Mouse (Mus musculus): ENCODE results near the gene Alx1. TPM values are rescaled to one million over a fixed set of nuclear protein-coding genes. Genes with fewer than 3 reads are reported as not detected.

Gene Alx1
- total RNA-seq (2014; rRNA removed) (not detected in 2 replicates), polyA plus RNA-seq (2012; rRNA removed) (not detected in 2 replicates)

GRCm38 (mm10) chr10:103029730-103030490 is at the start of gene Alx1:
Gene Alx1 (minus strand): TSS chr10:103030215.
- no peak within 1 kb of the TSS for H3K9ac ChIP-seq (ENCODE audit: low read depth, low read length)
- TF ChIP-seq CTCF (IDR thresholded peaks at IDR 0.05; ENCODE audit: low read depth, low read length) (no peak), POLR2A (IDR thresholded peaks at IDR 0.05; ENCODE audit: extremely low read depth, insufficient read depth, low read length) (no peak)
- no peaks in the 10 kb centered on the region for H3K79me2 ChIP-seq (ENCODE audit: control insufficient read depth, insufficient read depth, low read length)
- H3K36me3 ChIP-seq (ENCODE audit: control insufficient read depth, insufficient read depth, low read length): no peaks in the 10 kb centered on the region
- H3K4me3 ChIP-seq (ENCODE audit: insufficient read depth, low read depth, low read length): no peak within 1 kb of the TSS
- peaks cover 31% of the 10 kb centered on the region for H3K27me3 ChIP-seq (ENCODE audit: control insufficient read depth, insufficient read depth, low read length)
- no peak for DNase-seq (ENCODE audit: extremely low read depth, low read depth, low spot score)
- peaks cover 2% of the 10 kb centered on the region; the same call in 1 of the 2 replicates for H3K4me1 ChIP-seq (ENCODE audit: control insufficient read depth, insufficient read depth, low read length)
- H3K27ac ChIP-seq (replicated peaks; ENCODE audit: insufficient read depth, low read depth, low read length): no peak within 1 kb of the TSS
- WGBS: 5% methylated on average over 32 of the region's 32 CpGs

- 87% methylated on average over 2 of the region's 2 CpGs for WGBS
- DNase-seq (ENCODE audit: extremely low read depth, low read depth, low spot score): no peak
- no peak overlapping the region for H3K27ac ChIP-seq (replicated peaks; ENCODE audit: insufficient read depth, low read depth, low read length)
These were observed 19.6 kb upstream of the Alx1 start for GRCm38 (mm10) chr10:103049593-103049992.

GRCm38 (mm10) chr10:103046623-103047022 is 16.6 kb upstream of the Alx1 start:
- no peak for TF ChIP-seq CTCF (IDR thresholded peaks at IDR 0.05; ENCODE audit: low read depth, low read length)
- Histone ChIP-seq H3K36me3 (ENCODE audit: control insufficient read depth, insufficient read depth, low read length) (no peaks in the 10 kb centered on the region), H3K27ac (replicated peaks; ENCODE audit: insufficient read depth, low read depth, low read length) (no peak overlapping the region), H3K9ac (ENCODE audit: low read depth, low read length) (no peak overlapping the region), H3K79me2 (ENCODE audit: control insufficient read depth, insufficient read depth, low read length) (no peaks in the 10 kb centered on the region), H3K27me3 (ENCODE audit: control insufficient read depth, insufficient read depth, low read length) (no peaks in the 10 kb centered on the region), H3K4me1 (ENCODE audit: control insufficient read depth, insufficient read depth, low read length) (no peaks in the 10 kb centered on the region), H3K4me3 (ENCODE audit: insufficient read depth, low read depth, low read length) (no peak overlapping the region)
- no peak for DNase-seq (ENCODE audit: extremely low read depth, low read depth, low spot score)
- 66% methylated on average over 3 of the region's 3 CpGs for WGBS

More at GRCm38 (mm10) chr10:103049593-103049992, 19.6 kb upstream of the Alx1 start:
- no peaks in the 10 kb centered on the region for H3K4me1 ChIP-seq (ENCODE audit: control insufficient read depth, insufficient read depth, low read length)
- H3K36me3 ChIP-seq (ENCODE audit: control insufficient read depth, insufficient read depth, low read length): no peaks in the 10 kb centered on the region
- H3K4me3 ChIP-seq (ENCODE audit: insufficient read depth, low read depth, low read length): no peak overlapping the region
- no peak overlapping the region for H3K9ac ChIP-seq (ENCODE audit: low read depth, low read length)
- no peaks in the 10 kb centered on the region for H3K79me2 ChIP-seq (ENCODE audit: control insufficient read depth, insufficient read depth, low read length)
- no peak for TF ChIP-seq POLR2A (IDR thresholded peaks at IDR 0.05; ENCODE audit: extremely low read depth, insufficient read depth, low read length)
- no peak for TF ChIP-seq CTCF (IDR thresholded peaks at IDR 0.05; ENCODE audit: low read depth, low read length)
- H3K27me3 ChIP-seq (ENCODE audit: control insufficient read depth, insufficient read depth, low read length): no peaks in the 10 kb centered on the region

GRCm38 (mm10) chr10:103045019-103045418 is 15.0 kb upstream of the Alx1 start:
- Histone ChIP-seq H3K4me3 (ENCODE audit: insufficient read depth, low read depth, low read length) (no peak overlapping the region), H3K36me3 (ENCODE audit: control insufficient read depth, insufficient read depth, low read length) (no peaks in the 10 kb centered on the region), H3K4me1 (ENCODE audit: control insufficient read depth, insufficient read depth, low read length) (no peaks in the 10 kb centered on the region), H3K9ac (ENCODE audit: low read depth, low read length) (no peak overlapping the region), H3K27ac (replicated peaks; ENCODE audit: insufficient read depth, low read depth, low read length) (no peak overlapping the region), H3K27me3 (ENCODE audit: control insufficient read depth, insufficient read depth, low read length) (no peaks in the 10 kb centered on the region), H3K79me2 (ENCODE audit: control insufficient read depth, insufficient read depth, low read length) (no peaks in the 10 kb centered on the region)
- TF ChIP-seq POLR2A (IDR thresholded peaks at IDR 0.05; ENCODE audit: extremely low read depth, insufficient read depth, low read length) (no peak), CTCF (IDR thresholded peaks at IDR 0.05; ENCODE audit: low read depth, low read length) (no peak)
- no peak for DNase-seq (ENCODE audit: extremely low read depth, low read depth, low spot score)
- WGBS: 29% methylated on average over 2 of the region's 2 CpGs

- no peak overlapping the region for H3K4me3 ChIP-seq (ENCODE audit: insufficient read depth, low read depth, low read length)
- peaks cover 12% of the 10 kb centered on the region for H3K27me3 ChIP-seq (ENCODE audit: control insufficient read depth, insufficient read depth, low read length)
- H3K36me3 ChIP-seq (ENCODE audit: control insufficient read depth, insufficient read depth, low read length): no peaks in the 10 kb centered on the region
- H3K27ac ChIP-seq (replicated peaks; ENCODE audit: insufficient read depth, low read depth, low read length): no peak overlapping the region
- DNase-seq (ENCODE audit: extremely low read depth, low read depth, low spot score): peak; percentile 51
- H3K4me1 ChIP-seq (ENCODE audit: control insufficient read depth, insufficient read depth, low read length): peaks cover 4% of the 10 kb centered on the region; the same call in 1 of the 2 replicates
- H3K9ac ChIP-seq (ENCODE audit: low read depth, low read length): no peak overlapping the region
- WGBS: 3% methylated on average over 14 of the region's 14 CpGs
- no peaks in the 10 kb centered on the region for H3K79me2 ChIP-seq (ENCODE audit: control insufficient read depth, insufficient read depth, low read length)
- no peak for TF ChIP-seq POLR2A (IDR thresholded peaks at IDR 0.05; ENCODE audit: extremely low read depth, insufficient read depth, low read length)
- TF ChIP-seq CTCF (IDR thresholded peaks at IDR 0.05; ENCODE audit: low read depth, low read length): no peak
These were observed 5.1 kb upstream of the Alx1 start for GRCm38 (mm10) chr10:103035002-103035640.

GRCm38 (mm10) chr10:103030931-103031330 is 916 bp upstream of the Alx1 start:
- Histone ChIP-seq H3K4me1 (ENCODE audit: control insufficient read depth, insufficient read depth, low read length) (peaks cover 4% of the 10 kb centered on the region; the same call in 1 of the 2 replicates), H3K36me3 (ENCODE audit: control insufficient read depth, insufficient read depth, low read length) (no peaks in the 10 kb centered on the region), H3K27ac (replicated peaks; ENCODE audit: insufficient read depth, low read depth, low read length) (no peak overlapping the region), H3K9ac (ENCODE audit: low read depth, low read length) (no peak overlapping the region), H3K4me3 (ENCODE audit: insufficient read depth, low read depth, low read length) (no peak overlapping the region), H3K79me2 (ENCODE audit: control insufficient read depth, insufficient read depth, low read length) (no peaks in the 10 kb centered on the region), H3K27me3 (ENCODE audit: control insufficient read depth, insufficient read depth, low read length) (peaks cover 27% of the 10 kb centered on the region)
- no peak for TF ChIP-seq POLR2A (IDR thresholded peaks at IDR 0.05; ENCODE audit: extremely low read depth, insufficient read depth, low read length)
- no peak for TF ChIP-seq CTCF (IDR thresholded peaks at IDR 0.05; ENCODE audit: low read depth, low read length)
- 9% methylated on average over 11 of the region's 11 CpGs for WGBS
- DNase-seq (ENCODE audit: extremely low read depth, low read depth, low spot score): no peak
